Mouse (Mus musculus): ENCODE measurements around the gene Vmn2r79. TPM values are rescaled to one million over a fixed set of nuclear protein-coding genes. Genes with fewer than 3 reads are reported as not detected.
"Not testable (repeated sequence)": the region's sequence is repeated elsewhere in the genome, so short reads cannot be mapped to it uniquely, and the experiment has no call there.

Gene Vmn2r79
- not detected in 2 replicates for polyA plus RNA-seq (2012; rRNA removed)

GRCm38 (mm10) chr7:86995815-86996214, at the start of gene Vmn2r79:
Gene Vmn2r79 (plus strand): TSS chr7:86996115.
- not testable (repeated sequence) for H3K4me1 ChIP-seq (ENCODE audit: control insufficient read depth, insufficient read depth, insufficient read length, low read length); H3K27me3 ChIP-seq (ENCODE audit: control insufficient read depth, insufficient read depth, low read length); H3K27ac ChIP-seq (ENCODE audit: insufficient read depth, low read depth, low read length); H3K36me3 ChIP-seq (ENCODE audit: control insufficient read depth, insufficient read depth, low read length); H3K4me3 ChIP-seq (ENCODE audit: low read depth, low read length)
- WGBS, result 79% methylated on average over 1 of the region's 1 CpGs

- 54% methylated on average over 1 of the region's 1 CpGs for WGBS
- H3K27me3 ChIP-seq (ENCODE audit: control insufficient read depth, insufficient read depth, low read length), result no peaks in the 10 kb centered on the region
- no peaks in the 10 kb centered on the region for H3K36me3 ChIP-seq (ENCODE audit: control insufficient read depth, insufficient read depth, low read length)
- TF ChIP-seq CTCF (IDR thresholded peaks at IDR 0.05; ENCODE audit: extremely low read depth, insufficient read length, insufficient replicate concordance, low read depth, low read length) (no peak), POLR2A (IDR thresholded peaks at IDR 0.05; ENCODE audit: low read depth, low read length) (no peak)
- H3K27ac ChIP-seq (ENCODE audit: insufficient read depth, low read depth, low read length), result no peak overlapping the region
- no peak overlapping the region for H3K4me3 ChIP-seq (ENCODE audit: low read depth, low read length)
- no peaks in the 10 kb centered on the region for H3K4me1 ChIP-seq (ENCODE audit: control insufficient read depth, insufficient read depth, insufficient read length, low read length)
Observed at GRCm38 (mm10) chr7:86994700-86995099, 1.2 kb upstream of the Vmn2r79 start.

GRCm38 (mm10) chr7:87026486-87026885, 30.6 kb downstream of the Vmn2r79 start:
- not testable (repeated sequence) for H3K27ac ChIP-seq (ENCODE audit: insufficient read depth, low read depth, low read length); H3K4me3 ChIP-seq (ENCODE audit: low read depth, low read length); H3K27me3 ChIP-seq (ENCODE audit: control insufficient read depth, insufficient read depth, low read length); H3K36me3 ChIP-seq (ENCODE audit: control insufficient read depth, insufficient read depth, low read length); H3K4me1 ChIP-seq (ENCODE audit: control insufficient read depth, insufficient read depth, insufficient read length, low read length)

- Histone ChIP-seq H3K27ac (ENCODE audit: insufficient read depth, low read depth, low read length) (no peak overlapping the region), H3K36me3 (ENCODE audit: control insufficient read depth, insufficient read depth, low read length) (no peaks in the 10 kb centered on the region), H3K4me1 (ENCODE audit: control insufficient read depth, insufficient read depth, insufficient read length, low read length) (no peaks in the 10 kb centered on the region), H3K27me3 (ENCODE audit: control insufficient read depth, insufficient read depth, low read length) (no peaks in the 10 kb centered on the region), H3K4me3 (ENCODE audit: low read depth, low read length) (no peak overlapping the region)
- 73% methylated on average over 4 of the region's 4 CpGs for WGBS
- TF ChIP-seq POLR2A (IDR thresholded peaks at IDR 0.05; ENCODE audit: low read depth, low read length) (no peak), CTCF (IDR thresholded peaks at IDR 0.05; ENCODE audit: extremely low read depth, insufficient read length, insufficient replicate concordance, low read depth, low read length) (no peak)
Observed at GRCm38 (mm10) chr7:87063576-87063975, 67.7 kb downstream of the Vmn2r79 start.

Other genes starting within 250 kb of the Vmn2r79 start
- not detected in 2 replicates for gene Folh1, start 220.2 kb upstream of the Vmn2r79 start, polyA plus RNA-seq (2012; rRNA removed)
- gene Vmn2r77, start 201.1 kb upstream of the Vmn2r79 start, polyA plus RNA-seq (2012; rRNA removed), result not detected in 2 replicates
- not detected in 2 replicates for gene Vmn2r78, start 81.0 kb upstream of the Vmn2r79 start, polyA plus RNA-seq (2012; rRNA removed)
- 0.14 and 0.32 TPM in 2 replicates for gene Nox4, start 250.0 kb downstream of the Vmn2r79 start, polyA plus RNA-seq (2012; rRNA removed)